Mouse (Mus musculus) intestine, postnatal 0 days (tissue): ENCODE results near the gene Prps1. TPM values are rescaled to one million over a fixed set of nuclear protein-coding genes. Genes with fewer than 3 reads are reported as not detected.

ENCODE experiments used
- ATAC-seq: fragments of 200-750 bp; cut with Nextera tagmentation; 2 replicates; pipeline ENCODE4 v1.8.0; 2017; ENCODE audit warnings: mild to moderate bottlenecking, moderate TSS enrichment, moderate library complexity
- H3K27ac ChIP-seq: fragments of 300-500 bp; sonication (generic); 2 replicates; pipeline ENCODE4 v1.5.1; 2014; ENCODE audit warnings: mild to moderate bottlenecking, low read depth, low read length, moderate library complexity
- H3K27me3 ChIP-seq: fragments of 300-500 bp; sonication (generic); replicated peaks from 2 replicates; pipeline ENCODE4 v1.6.1; 2014; ENCODE audit warnings: low read length, mixed read lengths; ENCODE audit not compliant: control insufficient read depth, insufficient read depth
- H3K36me3 ChIP-seq: fragments of 300-500 bp; sonication (generic); 2 replicates; pipeline ENCODE4 v1.6.1; 2014; ENCODE audit warnings: mild to moderate bottlenecking, moderate library complexity; ENCODE audit not compliant: control insufficient read depth, insufficient read depth
- H3K4me1 ChIP-seq: fragments of 300-500 bp; sonication (generic); replicated peaks from 2 replicates; pipeline ENCODE4 v1.6.1; 2014; ENCODE audit warnings: antibody characterized with exemption, low read length, mixed read lengths; ENCODE audit not compliant: control insufficient read depth, insufficient read depth
- H3K4me2 ChIP-seq: fragments of 300-500 bp; sonication (generic); replicated peaks from 2 replicates; pipeline ENCODE4 v1.6.1; 2014; ENCODE audit warnings: low read depth, mild to moderate bottlenecking, moderate library complexity
- H3K4me3 ChIP-seq: fragments of 300-500 bp; sonication (generic); 2 replicates; pipeline ENCODE4 v1.5.1; 2014; ENCODE audit warnings: low read depth, low read length
- H3K9ac ChIP-seq: fragments of 300-500 bp; sonication (generic); 2 replicates; pipeline ENCODE4 v1.6.1; 2014; ENCODE audit warnings: mild to moderate bottlenecking, low read depth, low read length
- H3K9me3 ChIP-seq: fragments of 300-500 bp; sonication (generic); 2 replicates; pipeline ENCODE4 v1.6.1; 2016; ENCODE audit warnings: mixed run types; ENCODE audit not compliant: control insufficient read depth
- CTCF ChIP-seq: sonication (generic); IDR thresholded peaks from 2 replicates; pipeline ENCODE4 v1.5.1; 2016; ENCODE audit warnings: low read depth, mild to moderate bottlenecking, control low read depth, antibody characterized with exemption, moderate library complexity
- WGBS: fragments of 180-500 bp; shearing (Covaris S2); extraction: QIAGEN DNeasy Blood & Tissue Kit; methylation state at CpG from one replicate; pipeline ENCODE4 v1.1.7; 2014; 5-methylcytosine and 5-hydroxymethylcytosine counted together
- polyA plus RNA-seq: library from polyadenylated mRNA; unstranded; fragments of >200 nt; fragmentation: Nextera tagmentation; extraction: Ambion mirVana; gene quantifications from 2 replicates; pipeline ENCODE4 v1.2.1, GENCODE M21; 2015

Prps1 gene
- polyA plus RNA-seq, 1 experiment from 2014 or later, result 8.5 TPM

DNA sequence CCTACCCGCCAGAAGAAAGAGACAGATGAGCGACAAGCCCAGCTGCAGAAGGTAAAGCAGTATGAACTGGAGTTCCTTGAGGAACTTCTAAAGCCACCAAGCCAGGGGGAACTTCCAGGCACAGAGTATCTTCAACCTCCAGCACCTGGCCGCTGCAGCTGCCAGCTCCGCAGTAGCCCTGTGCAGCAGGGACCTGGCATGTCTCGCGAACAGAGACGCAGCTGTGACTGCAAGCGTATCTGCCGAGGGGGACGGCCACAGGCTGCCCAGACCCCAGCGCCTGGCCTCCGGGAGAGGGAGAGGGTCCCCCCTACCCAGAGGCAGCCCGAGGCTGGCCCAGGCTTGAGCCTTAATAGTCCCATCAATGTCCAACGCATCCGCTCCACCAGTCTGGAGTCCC is 24.4 kb upstream of the Prps1 start:
- ATAC-seq, result no peak
- 85% methylated on average over 15 of the region's 15 CpGs for WGBS
- no peak overlapping the region for H3K4me2 ChIP-seq
- H3K4me1 ChIP-seq, result no peaks in the 10 kb centered on the region
- no peaks in the 10 kb centered on the region for H3K27me3 ChIP-seq
- no peak overlapping the region for H3K9ac ChIP-seq
- TF ChIP-seq CTCF, result no peak
- no peak overlapping the region for H3K4me3 ChIP-seq
- no peaks in the 10 kb centered on the region for H3K9me3 ChIP-seq
- H3K27ac ChIP-seq, result no peak overlapping the region
- H3K36me3 ChIP-seq, result no peaks in the 10 kb centered on the region

DNA sequence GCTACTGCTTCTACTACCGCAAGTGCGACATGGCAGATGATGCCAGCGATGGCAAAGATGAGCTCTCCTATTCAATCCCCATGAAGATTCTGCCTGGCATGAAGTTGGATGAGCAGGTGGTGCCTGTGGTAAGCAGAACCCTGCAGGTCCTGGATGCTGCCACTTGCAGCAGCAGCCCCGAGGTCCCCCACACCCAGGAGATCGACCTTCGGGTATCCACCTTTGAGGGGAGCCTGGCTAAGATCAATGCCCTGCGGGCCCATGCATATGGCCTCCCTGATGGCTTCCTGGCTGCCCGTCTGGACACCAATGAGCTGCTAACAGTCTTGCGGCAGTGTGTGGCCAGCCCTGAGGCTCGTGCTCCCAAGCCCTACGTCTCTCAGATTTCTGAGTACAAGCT is 23.6 kb upstream of the Prps1 start:
- Histone ChIP-seq H3K4me3 (no peak overlapping the region), H3K36me3 (no peaks in the 10 kb centered on the region), H3K4me1 (no peaks in the 10 kb centered on the region), H3K4me2 (no peak overlapping the region), H3K27me3 (no peaks in the 10 kb centered on the region), H3K9me3 (no peaks in the 10 kb centered on the region), H3K27ac (no peak overlapping the region), H3K9ac (no peak overlapping the region)
- TF ChIP-seq CTCF, result no peak
- 83% methylated on average over 11 of the region's 11 CpGs for WGBS
- no peak for ATAC-seq

DNA sequence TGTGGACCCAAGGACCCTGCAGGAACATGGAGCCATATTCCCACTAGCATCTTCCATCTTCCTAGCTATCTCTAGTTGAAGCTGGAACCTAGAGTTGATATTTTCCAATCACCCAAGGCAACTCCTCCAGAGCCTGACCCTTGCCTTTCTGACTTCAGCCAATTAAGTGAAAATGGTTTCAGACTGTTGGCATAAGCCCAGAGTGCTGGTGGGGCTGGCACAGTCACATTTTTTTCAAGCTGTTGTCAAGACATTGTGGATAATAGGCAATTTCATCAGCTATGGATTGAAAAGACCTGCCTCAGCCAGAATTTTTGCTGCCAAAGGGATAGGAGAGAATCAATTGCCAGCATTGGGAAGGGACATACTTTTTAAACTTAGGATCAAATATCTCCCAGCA is 18.5 kb upstream of the Prps1 start:
- Histone ChIP-seq H3K27me3 (no peaks in the 10 kb centered on the region), H3K4me1 (no peaks in the 10 kb centered on the region), H3K9me3 (no peaks in the 10 kb centered on the region), H3K4me3 (no peak overlapping the region), H3K27ac (no peak overlapping the region), H3K9ac (no peak overlapping the region), H3K4me2 (no peak overlapping the region), H3K36me3 (no peaks in the 10 kb centered on the region)
- no peak for TF ChIP-seq CTCF
- ATAC-seq, result no peak

DNA sequence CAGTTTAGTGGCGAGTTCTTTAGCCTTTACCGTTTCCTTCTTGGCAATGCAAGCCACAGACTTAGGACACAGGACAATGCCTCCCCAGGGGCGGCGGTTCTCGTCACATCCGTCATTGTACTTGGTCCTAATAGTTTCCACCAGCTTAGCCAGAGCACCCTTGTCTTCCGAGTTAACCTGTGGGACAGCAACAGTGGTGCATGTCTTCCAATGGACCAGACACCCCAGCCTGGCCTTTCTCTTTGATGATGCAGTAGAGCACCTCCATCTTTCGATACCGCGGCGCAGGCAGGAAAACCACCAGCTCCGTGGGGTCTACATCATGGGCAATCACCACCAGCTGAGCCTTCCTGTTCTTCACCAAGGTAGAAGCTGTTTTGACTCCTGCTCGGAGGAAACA is 10.9 kb upstream of the Prps1 start:
- H3K4me2 ChIP-seq, result no peak overlapping the region
- no peak overlapping the region for H3K27ac ChIP-seq
- H3K36me3 ChIP-seq, result no peaks in the 10 kb centered on the region
- TF ChIP-seq CTCF, result no peak
- no peaks in the 10 kb centered on the region for H3K27me3 ChIP-seq
- H3K4me1 ChIP-seq, result no peaks in the 10 kb centered on the region
- H3K9ac ChIP-seq, result no peak overlapping the region
- no peak overlapping the region for H3K4me3 ChIP-seq
- H3K9me3 ChIP-seq, result no peaks in the 10 kb centered on the region
- WGBS, result 81% methylated on average over 13 of the region's 13 CpGs
- ATAC-seq, result no peak

DNA sequence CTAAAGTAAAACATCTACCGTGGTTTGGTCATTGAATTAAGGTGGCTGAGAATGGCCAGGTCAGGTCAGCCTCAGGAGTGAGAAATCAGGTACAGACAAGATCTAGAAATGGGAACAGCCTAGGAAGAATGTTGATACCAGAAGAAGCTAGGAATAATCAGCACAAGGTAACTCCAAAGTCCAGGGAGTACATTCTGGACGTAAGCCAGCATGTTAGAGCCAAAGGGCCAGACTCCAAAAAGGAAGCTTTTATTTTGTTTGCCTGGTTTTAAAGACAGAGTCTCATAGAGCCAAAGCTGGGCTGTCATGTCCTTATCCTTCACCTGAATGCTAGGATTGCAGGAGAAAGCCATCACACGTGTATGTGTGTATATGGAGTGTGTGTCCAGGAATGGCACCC is 6.3 kb upstream of the Prps1 start:
- H3K27ac ChIP-seq, result no peak overlapping the region
- no peaks in the 10 kb centered on the region for H3K36me3 ChIP-seq
- H3K9ac ChIP-seq, result no peak overlapping the region
- no peak for TF ChIP-seq CTCF
- no peaks in the 10 kb centered on the region for H3K27me3 ChIP-seq
- 58% methylated on average over 3 of the region's 3 CpGs for WGBS
- no peaks in the 10 kb centered on the region for H3K9me3 ChIP-seq
- no peak overlapping the region for H3K4me3 ChIP-seq
- H3K4me2 ChIP-seq, result no peak overlapping the region
- ATAC-seq, result no peak
- H3K4me1 ChIP-seq, result no peaks in the 10 kb centered on the region

DNA sequence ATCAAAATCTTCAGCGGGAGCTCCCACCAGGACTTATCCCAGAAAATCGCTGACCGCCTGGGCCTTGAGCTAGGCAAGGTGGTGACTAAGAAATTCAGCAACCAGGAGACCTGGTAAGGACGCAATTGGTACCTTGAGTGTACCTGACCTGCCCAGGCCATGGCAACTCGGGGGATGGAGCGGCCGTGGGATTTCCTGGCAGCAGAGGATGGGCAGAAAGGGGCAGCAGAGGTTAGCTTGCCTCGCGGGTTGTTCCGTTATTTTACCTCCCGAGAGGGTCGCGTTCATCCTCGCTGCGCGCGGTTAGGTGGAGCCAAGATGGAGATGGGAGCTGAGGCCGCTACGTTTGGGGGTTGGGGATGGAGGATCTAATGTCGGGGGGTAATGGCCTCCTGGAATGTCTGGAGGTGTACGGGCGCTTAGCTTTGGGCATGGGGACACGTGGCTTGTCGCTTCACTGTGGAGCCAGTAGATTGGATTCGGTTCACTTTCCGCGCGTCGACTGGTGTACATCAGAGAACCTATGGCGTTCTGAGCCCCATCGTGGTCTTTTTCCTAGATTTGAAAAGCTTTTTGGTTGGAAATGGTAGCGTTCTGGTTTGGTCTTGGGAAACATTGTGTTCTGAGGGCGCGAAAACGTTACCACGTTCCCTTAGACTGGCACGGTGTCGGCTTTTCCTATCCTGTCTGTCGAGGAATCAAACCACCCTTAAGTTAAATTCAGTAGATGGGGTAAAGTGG is 508 bp downstream of the Prps1 start:
- Histone ChIP-seq H3K27me3 (no peaks in the 10 kb centered on the region), H3K4me2 (peak overlapping the region; percentile 70), H3K4me1 (no peaks in the 10 kb centered on the region), H3K36me3 (no peaks in the 10 kb centered on the region), H3K9ac (peak overlapping the region; percentile 31; the same call in 1 of the 2 replicates), H3K9me3 (no peaks in the 10 kb centered on the region), H3K4me3 (peak overlapping the region; percentile 49), H3K27ac (no peak overlapping the region)
- 21% methylated on average over 39 of the region's 39 CpGs for WGBS
- no peak for TF ChIP-seq CTCF
- peak; percentile 16; the same call in 1 of the 2 replicates for ATAC-seq
